Mouse (Mus musculus) MEL (cell line): ENCODE data around the gene Col7a1.

Experiments
- CHD1 ChIP-seq: IDR thresholded peaks from 2 replicates; pipeline ENCODE4 v1.6.1; 2012; ENCODE audit warnings: low read depth, mild to moderate bottlenecking, inconsistent platforms, low read length, improper control_type of control experiment
- CTCF ChIP-seq, 3 experiments: IDR thresholded peaks in 2 of 3; conservative IDR thresholded peaks in 1 of 3; 2 replicates each; pipeline ENCODE4 v1.5.1; 2011 to 2012; ENCODE audit warnings: low read length in 3 of 3, low read depth in 2 of 3, mild to moderate bottlenecking in 2 of 3, improper control_type of control experiment in 1 of 3, inconsistent platforms in 1 of 3, mixed read lengths in 1 of 3, moderate library complexity in 1 of 3; ENCODE audit not compliant: control insufficient read depth in 1 of 3, insufficient read depth in 1 of 3, poor library complexity in 1 of 3, severe bottlenecking in 1 of 3
- JUND ChIP-seq: IDR thresholded peaks from 2 replicates; pipeline ENCODE4 v1.6.1; 2011; ENCODE audit warnings: low read depth, mild to moderate bottlenecking, improper control_type of control experiment, low read length
- MAFK ChIP-seq: IDR thresholded peaks from 2 replicates; pipeline ENCODE4 v1.6.1; 2011; ENCODE audit warnings: low read depth, mild to moderate bottlenecking, low read length, improper control_type of control experiment, borderline replicate concordance
- MAX ChIP-seq: IDR thresholded peaks from 2 replicates; pipeline ENCODE4 v1.6.1; 2011; ENCODE audit warnings: low read length, improper control_type of control experiment
- MAZ ChIP-seq: IDR thresholded peaks from 2 replicates; pipeline ENCODE4 v1.6.1; 2012; ENCODE audit warnings: low read depth, mild to moderate bottlenecking, inconsistent platforms, low read length, improper control_type of control experiment
- MYB ChIP-seq: IDR thresholded peaks from 2 replicates; pipeline ENCODE4 v1.6.1; 2011; ENCODE audit warnings: mild to moderate bottlenecking, low read depth, low read length, improper control_type of control experiment
- MYC ChIP-seq: IDR thresholded peaks from 2 replicates; pipeline ENCODE4 v1.6.1; 2011; ENCODE audit warnings: low read depth, mild to moderate bottlenecking, low read length, improper control_type of control experiment, moderate library complexity
- POLR2A ChIP-seq, 2 experiments: IDR thresholded peaks; 2 replicates each; pipeline ENCODE4 v1.6.1; 2011 to 2012; ENCODE audit warnings: low read length in 2 of 2, mild to moderate bottlenecking in 2 of 2, control low read depth in 1 of 2, improper control_type of control experiment in 1 of 2, low read depth in 1 of 2, moderate library complexity in 1 of 2; ENCODE audit not compliant: control insufficient read depth in 1 of 2, insufficient read depth in 1 of 2, poor library complexity in 1 of 2
- TAL1 ChIP-seq: IDR thresholded peaks from 2 replicates; pipeline ENCODE4 v1.6.1; 2012; ENCODE audit warnings: mild to moderate bottlenecking, inconsistent platforms, low read length, moderate library complexity, mixed read lengths
- USF1 ChIP-seq: IDR thresholded peaks from 2 replicates; pipeline ENCODE4 v1.6.1; 2014; ENCODE audit warnings: low read depth, mild to moderate bottlenecking, inconsistent platforms, low read length, improper control_type of control experiment, moderate library complexity
- USF2 ChIP-seq, 2 experiments: IDR thresholded peaks; 2 replicates each; pipeline ENCODE4 v1.6.1; 2011 to 2012; ENCODE audit warnings: improper control_type of control experiment in 2 of 2, low read length in 2 of 2, borderline replicate concordance in 1 of 2, inconsistent platforms in 1 of 2, low read depth in 1 of 2, mild to moderate bottlenecking in 1 of 2; ENCODE audit not compliant: insufficient read depth in 1 of 2

- TF ChIP-seq CHD1 (no peak), MYB (no peak), JUND (no peak), MAZ (no peak), MAX (no peak), POLR2A (IDR thresholded peaks at IDR 0.05; ENCODE audit: control insufficient read depth in 1 of 2, insufficient read depth in 1 of 2, low read depth in 1 of 2, low read length in 2 of 2, poor library complexity in 1 of 2) (no peak), MAFK (no peak), MYC (no peak), CTCF (IDR thresholded peaks at IDR 0.05 in 2 of 3, conservative IDR thresholded peaks at IDR 0.05 in 1 of 3; ENCODE audit: control insufficient read depth in 1 of 3, insufficient read depth in 1 of 3, low read depth in 2 of 3, low read length in 3 of 3, poor library complexity in 1 of 3, severe bottlenecking in 1 of 3) (no peak), USF2 (IDR thresholded peaks at IDR 0.05; ENCODE audit: borderline replicate concordance in 1 of 2, insufficient read depth in 1 of 2, low read depth in 1 of 2, low read length in 2 of 2) (no peak), USF1 (no peak), TAL1 (no peak)
Measured at GRCm38 (mm10) chr9:109010316-109010690, 56.9 kb downstream of the Col7a1 start.
